Mouse (Mus musculus) layer of hippocampus, postnatal 25 days (tissue): ENCODE data around the gene Ncoa1. TPM values are rescaled to one million over a fixed set of nuclear protein-coding genes. Genes with fewer than 3 reads are reported as not detected.
A peak's percentile ranks its signal among the peaks of the same experiment; 100 is the strongest.

Experiments
- DNase-seq, 2 experiments: peaks; one replicate each; pipeline ENCODE4 v3.0.0; 2022; ENCODE audit warnings: mixed read lengths in 2 of 2, low spot score in 1 of 2; ENCODE audit errors: extremely low spot score in 1 of 2
- total RNA-seq, 2 experiments: library from RNA; stranded (reverse); gene quantifications; 2 replicates each; pipeline ENCODE4 v1.2.3; 2021

Ncoa1 gene
- total RNA-seq, 2 experiments from 2014 or later: 123 to 133 TPM

DNA sequence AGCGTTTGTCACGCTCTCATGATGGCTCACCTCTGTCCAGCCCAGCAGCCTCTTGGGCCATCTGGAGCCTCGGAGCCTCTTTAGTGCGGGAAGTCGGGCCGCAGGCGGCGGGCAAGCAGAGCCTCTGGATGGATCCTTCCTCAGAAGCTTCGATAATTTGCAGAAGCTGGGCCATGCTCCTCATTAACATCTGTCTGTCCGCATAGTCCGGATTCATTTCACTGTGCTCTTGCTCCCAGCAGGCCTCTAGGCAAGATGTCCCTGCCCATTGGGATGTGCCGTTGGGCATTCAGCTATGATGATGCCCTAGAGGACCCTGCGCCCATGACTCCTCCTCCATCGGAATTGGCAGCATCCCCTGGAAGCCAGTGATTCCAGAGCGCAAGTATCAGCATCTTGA, 239.5 kb downstream of the Ncoa1 start:
- no peak for DNase-seq

DNA sequence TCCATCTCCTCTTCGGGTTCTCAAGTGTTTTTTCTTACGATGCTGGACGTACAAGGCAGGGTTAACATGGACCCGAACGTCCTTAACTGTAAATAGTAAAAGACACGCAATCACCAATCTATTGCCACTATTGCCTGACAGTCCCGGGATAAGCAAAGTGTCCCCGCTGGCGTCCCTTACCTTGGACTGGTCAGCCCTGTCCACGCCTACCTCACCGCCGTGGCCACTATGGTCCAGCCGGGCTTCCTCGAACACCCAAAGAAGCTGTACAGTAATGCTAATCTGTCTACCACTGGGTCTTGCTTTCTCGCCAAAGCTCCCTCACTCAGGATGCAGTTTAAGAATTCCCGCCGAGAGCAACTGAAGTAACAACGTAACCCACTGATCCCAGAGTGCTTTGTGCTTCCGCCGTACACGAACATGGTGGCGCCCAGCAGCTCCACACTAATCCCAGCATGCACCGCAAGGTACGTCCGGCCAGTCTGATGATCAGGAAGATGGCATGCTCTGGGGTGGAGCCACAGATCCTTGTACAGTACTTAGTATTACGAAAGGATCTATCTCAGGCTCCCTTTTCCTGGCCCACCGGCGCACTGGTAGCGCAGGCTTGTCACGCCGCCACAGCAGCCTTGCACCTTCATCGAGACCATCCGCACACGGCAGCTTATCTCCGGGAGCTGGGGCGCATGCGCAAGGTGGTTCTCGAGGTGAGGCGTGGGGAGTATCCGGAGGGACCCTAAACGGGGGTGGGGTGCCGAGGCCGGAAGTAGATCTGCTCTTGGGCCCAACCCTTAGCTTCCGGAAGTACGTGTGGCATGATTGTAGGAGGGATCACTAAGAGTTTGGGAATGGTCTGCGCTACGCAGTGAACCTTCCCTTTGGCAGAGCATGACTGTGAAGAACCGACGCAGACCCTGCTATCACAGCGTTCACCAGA, 243.1 kb downstream of the Ncoa1 start, which contains the start of the genes Ptrhd1 and Cenpo:
Gene Ptrhd1 (plus strand): TSS at position 456 of the 937 bp plus-strand sequence.
Gene Cenpo (minus strand): TSS at position 723 of the 937 bp plus-strand sequence.
- peak; percentile 79 to 97 for DNase-seq

DNA sequence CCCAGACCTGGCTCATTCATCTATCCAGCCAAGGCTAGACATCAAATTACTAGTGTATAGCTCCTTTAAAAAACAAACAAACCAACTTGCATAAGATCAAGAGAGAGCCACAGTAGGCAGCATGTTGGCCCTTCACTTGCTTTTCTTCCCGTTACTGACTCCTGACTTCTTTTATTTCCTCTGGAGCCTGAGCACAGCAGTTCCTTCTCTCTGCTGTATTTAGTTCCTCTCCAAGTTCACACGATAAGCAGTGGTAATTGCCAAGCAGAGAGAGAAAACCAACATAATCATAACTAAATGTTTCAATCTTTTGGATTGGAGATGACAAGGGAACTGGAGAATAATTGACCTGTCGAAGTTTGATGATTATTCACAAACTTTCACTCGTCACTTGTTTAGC, 244.2 kb downstream of the Ncoa1 start:
- no peak for DNase-seq

DNA sequence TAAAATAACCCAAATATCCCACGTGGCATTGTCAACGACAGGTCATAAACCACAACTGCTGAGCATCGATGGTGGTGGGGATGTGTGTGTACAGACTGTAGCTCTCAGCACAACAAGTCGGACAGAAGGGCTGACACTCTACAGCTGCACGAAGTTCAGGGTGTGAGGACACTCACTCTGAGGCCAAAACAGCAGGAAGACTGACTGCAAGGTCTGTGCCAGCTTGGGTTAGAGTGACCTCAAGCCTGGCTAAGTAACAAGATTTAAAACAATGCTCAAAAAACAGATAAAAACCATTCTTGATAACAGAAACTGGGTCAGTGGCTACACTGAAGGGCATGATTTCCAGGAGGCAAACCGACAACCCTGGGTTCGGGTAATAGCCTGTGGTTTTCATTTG, 246.8 kb downstream of the Ncoa1 start:
- DNase-seq: no peak

DNA sequence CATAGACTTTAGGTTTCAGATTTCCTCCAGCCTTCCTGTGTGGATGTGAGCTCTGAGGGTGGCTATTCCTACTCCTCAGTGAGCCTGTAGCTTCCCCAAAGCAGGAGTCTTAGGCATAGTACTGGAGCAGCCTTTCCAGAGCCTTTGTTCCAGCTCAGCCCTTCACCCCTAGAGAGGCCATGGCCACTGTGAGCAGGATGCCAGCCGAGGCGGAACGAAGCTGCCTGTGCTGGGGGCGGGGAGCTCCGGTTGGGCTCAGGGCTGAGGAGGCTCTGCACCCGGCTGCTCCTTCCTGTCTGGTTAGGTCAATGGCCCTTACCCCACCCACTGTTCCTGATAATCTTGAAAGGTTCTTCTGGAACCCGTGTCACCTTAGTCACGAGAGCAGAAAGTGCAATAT, 264.1 kb downstream of the Ncoa1 start:
- no peak for DNase-seq

DNA sequence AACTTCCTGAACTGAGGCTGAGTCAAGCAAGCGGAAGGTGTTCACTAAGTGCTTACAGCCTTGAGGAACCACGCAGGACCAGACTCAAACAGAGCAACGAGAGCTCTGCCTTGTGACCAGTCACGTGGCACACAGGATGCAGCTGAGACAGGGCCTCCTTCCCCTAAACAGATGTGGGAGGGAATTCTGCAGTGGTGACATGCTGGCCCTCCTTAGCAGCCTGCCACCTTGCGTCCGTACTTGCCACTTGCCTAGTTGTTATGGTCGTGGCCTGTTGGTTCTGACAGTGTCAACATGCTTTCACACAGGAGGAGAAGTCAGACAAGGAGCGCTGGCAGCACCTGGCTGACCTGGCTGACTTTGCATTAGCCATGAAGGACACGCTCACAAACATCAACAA, 265.8 kb downstream of the Ncoa1 start:
- DNase-seq: no peak

DNA sequence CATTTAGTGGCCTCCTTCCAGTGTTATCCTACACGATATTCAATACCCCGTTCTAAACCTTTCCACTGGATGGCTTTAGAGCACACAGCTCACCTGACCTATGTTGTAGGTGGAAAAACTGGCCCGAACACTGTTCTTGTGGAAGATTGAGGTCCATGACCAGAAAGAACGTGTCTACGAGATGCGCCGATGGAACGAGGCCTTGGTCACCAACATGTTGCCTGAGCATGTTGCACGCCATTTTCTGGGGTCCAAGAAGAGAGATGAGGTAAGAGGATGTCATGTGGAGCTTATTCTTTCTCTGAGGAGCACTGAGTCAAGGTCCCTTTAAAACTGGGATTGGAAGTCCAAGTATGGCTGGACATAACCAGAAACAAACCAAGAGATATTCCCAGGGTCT, 267.8 kb downstream of the Ncoa1 start:
- DNase-seq: no peak

DNA sequence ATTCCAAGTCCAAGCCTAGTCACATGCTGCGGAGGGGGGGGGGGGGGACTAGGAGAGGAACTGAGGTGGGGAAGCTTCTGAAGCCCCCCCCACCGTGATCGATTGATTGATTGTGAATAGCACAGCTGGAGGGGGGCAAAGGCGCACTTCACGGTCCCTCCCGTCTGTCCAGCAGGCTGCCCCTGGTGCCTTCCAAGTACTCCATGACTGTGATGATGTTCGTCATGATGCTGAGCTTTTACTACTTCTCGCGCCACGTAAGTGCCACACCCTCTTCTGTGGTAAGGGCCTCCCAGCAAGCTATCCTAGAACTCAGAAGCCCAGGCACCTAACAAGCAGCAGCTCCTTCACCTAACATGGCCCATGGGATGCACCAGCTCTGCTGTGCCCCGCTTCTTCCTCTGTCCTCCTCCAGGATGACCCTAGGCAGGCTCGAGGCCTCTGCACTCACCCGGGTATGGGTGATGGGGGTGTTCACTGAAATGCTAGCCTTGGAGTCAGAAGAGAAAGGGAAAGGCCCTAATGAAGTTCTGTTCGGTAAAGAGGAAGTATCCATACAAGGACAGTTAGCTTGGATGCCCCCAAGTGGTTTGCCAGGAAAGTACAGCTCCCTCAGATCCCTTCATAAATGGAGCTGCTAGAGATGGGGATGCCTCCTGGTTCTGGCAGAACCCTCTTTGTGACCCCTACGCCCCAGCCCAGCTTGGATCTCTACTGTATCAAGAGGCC, 268.4 kb downstream of the Ncoa1 start:
- DNase-seq: peak; percentile 43 to 70

DNA sequence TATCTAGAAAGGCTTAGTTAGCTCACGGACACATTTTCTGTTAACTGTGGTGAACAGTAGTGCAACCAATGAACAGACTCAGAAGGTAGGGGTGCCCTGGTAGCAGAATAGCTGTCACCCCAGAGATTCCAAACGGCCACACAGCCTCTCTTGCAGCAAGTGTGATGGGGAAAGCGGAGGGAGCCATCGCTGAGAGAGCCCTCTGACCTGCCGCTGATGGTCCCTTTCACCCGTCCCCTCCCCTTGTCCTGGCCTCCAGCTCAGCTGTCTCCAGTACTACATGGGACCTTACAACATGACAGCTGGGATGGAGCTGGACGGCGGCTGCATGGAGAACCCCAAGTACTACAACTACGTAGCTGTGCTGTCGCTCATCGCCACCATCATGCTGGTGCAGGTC, 270.9 kb downstream of the Ncoa1 start:
- DNase-seq: peak in 1 of 2 experiments; percentile 3

DNA sequence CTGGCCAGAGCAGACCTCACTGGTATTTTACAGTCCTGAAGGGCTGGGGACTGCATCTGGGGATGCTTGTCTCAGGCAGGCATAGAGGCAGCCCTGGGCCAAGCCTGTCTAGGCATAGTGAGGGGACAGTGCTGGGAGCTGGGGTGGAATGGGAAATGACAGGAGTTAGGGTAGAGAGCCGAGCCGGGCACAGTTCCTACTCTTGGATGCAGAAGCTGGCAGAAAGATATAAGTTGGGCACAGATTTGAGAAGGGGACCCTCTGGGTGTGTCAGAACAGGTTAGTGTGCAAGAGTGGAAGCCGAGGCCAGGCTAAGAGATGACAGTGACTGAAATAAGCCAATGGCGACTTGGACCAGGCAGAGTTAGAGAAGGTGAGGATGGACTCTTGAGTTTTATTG, 274.8 kb downstream of the Ncoa1 start:
- DNase-seq: no peak

DNA sequence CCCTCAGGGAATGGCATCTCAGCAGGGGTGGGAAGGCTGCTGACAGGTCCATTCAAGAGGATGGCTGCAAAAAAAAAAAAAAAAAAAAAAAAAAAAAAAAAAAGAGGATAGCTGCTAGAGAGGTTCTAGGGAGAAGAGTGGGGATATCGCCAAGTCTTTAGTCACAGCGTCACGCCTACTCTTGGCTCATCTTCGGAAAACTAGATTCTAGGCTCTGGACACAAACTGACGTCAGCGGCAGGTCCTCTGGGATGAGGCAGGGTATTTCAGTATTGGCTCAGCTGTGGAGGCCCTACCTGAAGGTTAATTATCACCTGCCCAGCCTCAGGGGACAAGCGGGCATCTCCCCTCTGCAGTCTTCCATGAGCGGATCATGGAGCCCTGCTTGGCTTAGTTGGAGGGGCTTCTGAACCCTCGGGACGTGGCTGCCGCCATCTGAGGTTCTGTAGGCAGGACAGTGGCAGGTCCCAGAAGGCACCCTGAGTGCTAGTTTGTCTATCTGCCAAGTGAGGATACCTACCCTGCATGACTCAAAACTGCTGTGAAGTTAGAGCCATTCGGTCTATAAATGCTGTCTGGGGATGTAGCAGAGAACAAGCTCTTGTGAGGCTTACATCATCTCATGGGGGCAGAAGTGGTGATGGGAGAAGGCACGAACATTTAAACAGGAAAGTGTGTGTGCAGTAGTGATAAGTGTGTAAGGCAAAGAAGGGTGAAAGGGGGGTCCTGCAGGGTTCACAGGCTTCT, 275.4 kb downstream of the Ncoa1 start:
- DNase-seq: no peak

DNA sequence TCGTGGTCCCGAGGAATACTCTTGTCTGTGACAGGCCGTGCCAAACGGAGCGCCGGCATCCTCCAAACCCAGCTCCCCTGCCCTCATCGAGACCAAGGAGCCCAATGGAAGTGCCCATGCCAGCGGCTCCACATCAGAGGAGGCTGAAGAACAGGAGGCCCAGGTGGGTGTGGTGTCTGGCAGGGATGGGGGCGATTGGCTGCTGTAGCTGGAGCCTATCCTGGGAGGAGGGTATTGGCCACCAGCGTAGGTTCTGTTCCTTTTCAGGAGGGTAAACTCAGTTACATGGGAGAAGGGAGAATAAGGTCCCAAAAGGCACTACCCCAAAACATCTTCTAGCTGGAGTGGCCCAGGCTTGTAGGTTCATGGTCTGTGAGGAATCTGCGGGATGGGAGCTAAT, 277.7 kb downstream of the Ncoa1 start:
- no peak for DNase-seq

DNA sequence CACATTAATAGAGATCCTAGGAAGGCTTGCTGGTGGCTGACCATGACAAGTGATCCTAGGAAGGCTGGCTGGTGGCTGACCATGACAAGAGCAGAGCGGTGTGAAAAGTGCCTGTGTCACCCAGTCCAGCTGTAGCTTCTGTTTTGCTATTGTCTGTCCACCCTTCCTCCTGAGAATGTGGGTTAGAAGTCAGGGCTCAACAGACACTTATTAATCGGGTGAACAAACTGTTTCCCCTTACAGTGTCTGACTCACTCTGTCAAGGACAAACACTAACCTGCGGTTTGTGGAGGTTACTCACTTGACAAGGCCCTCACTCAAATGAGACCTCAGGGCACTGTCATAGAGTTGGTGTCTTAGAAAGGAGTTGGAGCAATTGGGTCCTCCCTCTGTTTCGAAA, 278.3 kb downstream of the Ncoa1 start:
- no peak for DNase-seq

Other genes starting within 250 kb of the Ncoa1 start
- 10 to 100 TPM in 1 of 2 experiments, 1 to 10 TPM in 1; 8.5 to 10.1 TPM for gene Ptrhd1, start 243.2 kb downstream of the Ncoa1 start, total RNA-seq
- 1 to 10 TPM; 3.4 to 4.6 TPM for gene Cenpo, start 242.9 kb downstream of the Ncoa1 start, total RNA-seq
- gene Itsn2, start 115.5 kb upstream of the Ncoa1 start, total RNA-seq: 10 to 100 TPM; 78.3 to 82.6 TPM
- gene Gm3625, start 115.7 kb upstream of the Ncoa1 start, total RNA-seq: not detected